Mouse (Mus musculus) limb, embryonic 11.5 days (tissue): ENCODE results near the gene Dolpp1. TPM values are rescaled to one million over a fixed set of nuclear protein-coding genes. Genes with fewer than 3 reads are reported as not detected.

Experiments
- ATAC-seq: fragments of 200-750 bp; cut with Nextera tagmentation; 2 replicates; pipeline ENCODE4 v1.8.0; 2017; ENCODE audit warnings: low read depth; ENCODE audit not compliant: insufficient number of reproducible peaks, low FRiP score, low TSS enrichment
- DNase-seq: peaks from one replicate; pipeline ENCODE4 v3.0.0-alpha.2; 2015; ENCODE audit warnings: low spot score
- H3K27ac ChIP-seq: fragments of 300-500 bp; sonication (generic); replicated peaks from 2 replicates; pipeline ENCODE4 v1.5.1; 2014; ENCODE audit warnings: low read depth, mild to moderate bottlenecking, low read length
- H3K27me3 ChIP-seq: fragments of 300-500 bp; sonication (generic); 2 replicates; pipeline ENCODE4 v1.6.1; 2014; ENCODE audit warnings: mild to moderate bottlenecking, low read length, mixed read lengths; ENCODE audit not compliant: control insufficient read depth, insufficient read depth
- H3K36me3 ChIP-seq: fragments of 300-500 bp; sonication (generic); 2 replicates; pipeline ENCODE4 v1.6.1; 2014; ENCODE audit warnings: mild to moderate bottlenecking, low read length, moderate library complexity, mixed read lengths; ENCODE audit not compliant: control insufficient read depth, insufficient read depth
- H3K4me1 ChIP-seq: fragments of 300-500 bp; sonication (generic); 2 replicates; pipeline ENCODE4 v1.6.1; 2014; ENCODE audit warnings: low read length, mixed read lengths; ENCODE audit not compliant: control insufficient read depth, insufficient read depth
- H3K4me2 ChIP-seq: fragments of 300-500 bp; sonication (generic); 2 replicates; pipeline ENCODE4 v1.6.1; 2014; ENCODE audit warnings: low read depth, mild to moderate bottlenecking, moderate library complexity; ENCODE audit not compliant: severe bottlenecking
- H3K4me3 ChIP-seq: fragments of 300-500 bp; sonication (generic); 2 replicates; pipeline ENCODE4 v1.5.1; 2014; ENCODE audit warnings: low read depth, low read length
- H3K9ac ChIP-seq: fragments of 300-500 bp; sonication (generic); 2 replicates; pipeline ENCODE4 v1.6.1; 2014; ENCODE audit warnings: mild to moderate bottlenecking, low read length
- H3K9me3 ChIP-seq: fragments of 300-500 bp; sonication (generic); 2 replicates; pipeline ENCODE4 v1.6.1; 2016; ENCODE audit warnings: low read length; ENCODE audit not compliant: control insufficient read depth
- WGBS: fragments of 180-500 bp; shearing (Covaris S2); extraction: QIAGEN DNeasy Blood & Tissue Kit; methylation state at CpG from one replicate; pipeline ENCODE4 v1.1.7; 2014; 5-methylcytosine and 5-hydroxymethylcytosine counted together
- polyA plus RNA-seq: library from polyadenylated mRNA; unstranded; fragments of >200 nt; fragmentation: Nextera tagmentation; extraction: Ambion mirVana; gene quantifications from 2 replicates; pipeline ENCODE4 v1.2.1, GENCODE M21; 2014

The Dolpp1 gene
- polyA plus RNA-seq, 1 experiment from 2014 or later: 33.0 TPM

GRCm38 (mm10) chr2:30366203-30366602 lies 25.9 kb upstream of the Dolpp1 start:
- ATAC-seq (no peak), DNase-seq (no peak)
- 84% methylated on average over 5 of the region's 5 CpGs for WGBS

GRCm38 (mm10) chr2:30371544-30371943 lies 20.5 kb upstream of the Dolpp1 start:
- Histone ChIP-seq H3K27ac (no peak overlapping the region), H3K9ac (no peak overlapping the region), H3K4me1 (no peaks in the 10 kb centered on the region), H3K4me3 (no peak overlapping the region), H3K36me3 (peaks cover 27% of the 10 kb centered on the region), H3K4me2 (no peak overlapping the region), H3K9me3 (no peaks in the 10 kb centered on the region), H3K27me3 (no peaks in the 10 kb centered on the region)
- ATAC-seq (no peak), DNase-seq (no peak)
- WGBS: 96% methylated on average over 8 of the region's 8 CpGs

More at GRCm38 (mm10) chr2:30366203-30366602, 25.9 kb upstream of the Dolpp1 start:
- Histone ChIP-seq H3K27ac (no peak overlapping the region), H3K4me3 (no peak overlapping the region), H3K36me3 (peaks cover 15% of the 10 kb centered on the region), H3K27me3 (no peaks in the 10 kb centered on the region), H3K9me3 (no peaks in the 10 kb centered on the region), H3K4me2 (no peak overlapping the region), H3K9ac (no peak overlapping the region), H3K4me1 (peaks cover 11% of the 10 kb centered on the region)

- Histone ChIP-seq H3K4me3 (no peak overlapping the region), H3K27me3 (no peaks in the 10 kb centered on the region), H3K27ac (no peak overlapping the region), H3K4me1 (no peaks in the 10 kb centered on the region), H3K9ac (no peak overlapping the region), H3K4me2 (no peak overlapping the region), H3K9me3 (no peaks in the 10 kb centered on the region), H3K36me3 (peaks cover 26% of the 10 kb centered on the region)
- 95% methylated on average over 5 of the region's 5 CpGs for WGBS
- no peak for ATAC-seq
- no peak for DNase-seq
These were observed 19.3 kb upstream of the Dolpp1 start for GRCm38 (mm10) chr2:30372726-30373125.

GRCm38 (mm10) chr2:30375893-30376292 lies 16.2 kb upstream of the Dolpp1 start:
- Histone ChIP-seq H3K4me2 (no peak overlapping the region), H3K36me3 (peaks cover 21% of the 10 kb centered on the region), H3K27ac (no peak overlapping the region), H3K9me3 (no peaks in the 10 kb centered on the region), H3K27me3 (no peaks in the 10 kb centered on the region), H3K4me3 (no peak overlapping the region), H3K9ac (no peak overlapping the region), H3K4me1 (no peaks in the 10 kb centered on the region)
- DNase-seq (no peak), ATAC-seq (no peak)
- 92% methylated on average over 10 of the region's 10 CpGs for WGBS

GRCm38 (mm10) chr2:30377721-30378120 lies 14.3 kb upstream of the Dolpp1 start:
- peaks cover 27% of the 10 kb centered on the region for H3K36me3 ChIP-seq

GRCm38 (mm10) chr2:30379307-30379706 lies 12.7 kb upstream of the Dolpp1 start:
- ATAC-seq (no peak), DNase-seq (no peak)
- H3K4me1 ChIP-seq: no peaks in the 10 kb centered on the region
- H3K4me2 ChIP-seq: no peak overlapping the region
- no peaks in the 10 kb centered on the region for H3K9me3 ChIP-seq
- H3K27ac ChIP-seq: no peak overlapping the region
- peaks cover 30% of the 10 kb centered on the region for H3K36me3 ChIP-seq
- H3K4me3 ChIP-seq: no peak overlapping the region
- no peak overlapping the region for H3K9ac ChIP-seq
- WGBS: 89% methylated on average over 7 of the region's 7 CpGs
- H3K27me3 ChIP-seq: no peaks in the 10 kb centered on the region

More at GRCm38 (mm10) chr2:30377721-30378120, 14.3 kb upstream of the Dolpp1 start:
- Histone ChIP-seq H3K4me2 (no peak overlapping the region), H3K27ac (no peak overlapping the region), H3K9ac (no peak overlapping the region), H3K4me3 (no peak overlapping the region), H3K9me3 (no peaks in the 10 kb centered on the region), H3K27me3 (no peaks in the 10 kb centered on the region), H3K4me1 (no peaks in the 10 kb centered on the region)
- ATAC-seq: no peak
- DNase-seq: no peak
- WGBS: 87% methylated on average over 5 of the region's 5 CpGs

- DNase-seq (no peak), ATAC-seq (no peak)
- Histone ChIP-seq H3K4me2 (no peak overlapping the region), H3K9me3 (no peaks in the 10 kb centered on the region), H3K27me3 (no peaks in the 10 kb centered on the region), H3K27ac (no peak overlapping the region), H3K4me1 (no peaks in the 10 kb centered on the region), H3K9ac (no peak overlapping the region), H3K36me3 (peaks cover 28% of the 10 kb centered on the region), H3K4me3 (no peak overlapping the region)
- WGBS: 91% methylated on average over 10 of the region's 10 CpGs
These were observed 11.3 kb upstream of the Dolpp1 start for GRCm38 (mm10) chr2:30380564-30381376.

- 93% methylated on average over 4 of the region's 4 CpGs for WGBS
- Histone ChIP-seq H3K36me3 (peaks cover 24% of the 10 kb centered on the region), H3K27me3 (no peaks in the 10 kb centered on the region), H3K4me3 (no peak overlapping the region), H3K9ac (no peak overlapping the region), H3K4me2 (no peak overlapping the region), H3K9me3 (no peaks in the 10 kb centered on the region), H3K27ac (no peak overlapping the region), H3K4me1 (no peaks in the 10 kb centered on the region)
- DNase-seq (no peak), ATAC-seq (no peak)
These were observed 10.7 kb upstream of the Dolpp1 start for GRCm38 (mm10) chr2:30381377-30381725.

GRCm38 (mm10) chr2:30384814-30385213 lies 7.2 kb upstream of the Dolpp1 start:
- Histone ChIP-seq H3K27ac (no peak overlapping the region), H3K27me3 (no peaks in the 10 kb centered on the region), H3K4me2 (no peak overlapping the region), H3K9me3 (no peaks in the 10 kb centered on the region), H3K9ac (no peak overlapping the region), H3K36me3 (peaks cover 15% of the 10 kb centered on the region), H3K4me1 (no peaks in the 10 kb centered on the region), H3K4me3 (no peak overlapping the region)
- no peak for ATAC-seq
- WGBS: 85% methylated on average over 5 of the region's 5 CpGs
- DNase-seq: no peak
